Mouse (Mus musculus): ENCODE measurements at regions not wholly inside any gene's neighbourhood (a gene's known extent, or its start where the extent isn't known, plus 50 kb on each side); places are given as distances from the start of the nearest gene placed in this dataset.

DNA sequence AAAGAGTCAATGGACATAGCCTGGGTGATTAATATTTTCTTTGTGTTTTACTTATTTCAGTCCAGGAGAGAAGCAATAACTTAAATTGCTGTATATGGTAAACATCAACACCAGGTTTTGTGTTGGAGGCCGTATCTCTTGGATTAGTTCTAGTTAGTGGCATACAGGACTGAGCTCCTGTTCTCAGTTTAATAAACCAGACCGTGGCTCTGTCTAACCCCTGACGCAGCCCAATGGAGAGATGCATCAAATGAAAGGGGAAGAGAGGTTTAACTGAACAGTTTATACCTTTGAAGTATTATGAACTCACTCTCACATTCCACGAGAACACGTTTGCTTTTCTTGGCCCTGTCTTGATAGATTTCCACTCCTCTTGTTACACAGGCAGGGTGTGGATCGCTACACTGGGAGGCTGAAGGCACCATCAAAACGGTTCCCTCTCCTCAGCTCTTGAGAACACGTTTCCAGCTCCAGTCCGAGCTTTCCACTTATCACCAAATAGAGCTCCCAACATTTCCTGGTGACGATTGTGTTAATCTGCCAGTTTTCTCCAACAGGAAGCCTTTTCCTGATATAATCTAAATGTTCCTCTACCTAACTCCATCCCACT is 54.0 kb upstream of the Cerkl start:
- WGBS (ENCODE audit: insufficient replicate concordance) = 49% methylated on average over 10 of the region's 10 CpGs
- H3K9me3 ChIP-seq (replicated peaks) = no peaks in the 10 kb centered on the region
- H3K9ac ChIP-seq = no peak overlapping the region
- H3K27me3 ChIP-seq (replicated peaks) = no peaks in the 10 kb centered on the region
- ATAC-seq = no peak
- no peak overlapping the region for H3K4me2 ChIP-seq
- no peaks in the 10 kb centered on the region for H3K36me3 ChIP-seq
- H3K27ac ChIP-seq = no peak overlapping the region
- 0 out of 2 replicates have a peak, but pooled peaks cover 6% of the 10 kb centered on the region for H3K4me1 ChIP-seq
- H3K4me3 ChIP-seq = no peak overlapping the region

- no peak for ATAC-seq
- WGBS (ENCODE audit: insufficient replicate concordance) = 43% methylated on average over 6 of the region's 6 CpGs
- no peak overlapping the region for H3K4me2 ChIP-seq
These were observed 54.5 kb upstream of the Cerkl start for GRCm38 (mm10) chr2:79511108-79511507.

DNA sequence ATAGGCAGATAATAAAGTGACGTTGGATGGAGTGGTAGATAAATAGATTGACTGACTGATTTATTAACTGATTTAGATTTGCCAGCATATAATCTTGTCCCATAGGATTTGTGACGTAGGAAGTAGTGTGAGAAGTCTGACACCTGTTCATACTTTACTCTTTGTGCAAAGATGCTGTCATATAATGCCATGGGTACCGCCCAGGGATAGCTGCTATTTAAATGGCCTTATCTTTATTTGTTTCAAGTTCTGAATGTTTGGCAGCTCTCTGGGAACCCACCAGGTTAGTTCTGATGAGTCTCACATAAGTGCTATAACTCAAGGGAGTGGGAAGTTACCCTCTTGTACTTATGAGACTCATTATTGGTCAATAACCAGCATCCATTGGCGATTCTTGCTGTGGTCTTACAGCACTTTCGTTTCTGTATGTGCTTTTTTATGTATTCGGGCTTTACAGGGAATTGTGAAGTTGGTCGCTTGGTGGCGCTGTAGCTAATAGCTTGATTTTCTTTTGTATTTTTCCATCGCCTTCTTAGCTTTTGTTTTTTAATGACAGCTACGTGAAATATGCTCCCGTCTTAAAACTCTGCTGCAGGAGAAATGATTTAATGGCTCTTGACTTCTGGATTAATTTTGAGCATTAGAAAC is 55.2 kb upstream of the Cerkl start:
- Histone ChIP-seq H3K4me3 (no peak overlapping the region), H3K36me3 (no peaks in the 10 kb centered on the region), H3K4me2 (peak overlapping the region; percentile 51), H3K4me1 (0 out of 2 replicates have a peak, but pooled peaks cover 6% of the 10 kb centered on the region), H3K9ac (no peak overlapping the region), H3K27ac (no peak overlapping the region), H3K9me3 (replicated peaks) (no peaks in the 10 kb centered on the region), H3K27me3 (replicated peaks) (no peaks in the 10 kb centered on the region)
- no peak for ATAC-seq
- 21% methylated on average over 11 of the region's 11 CpGs for WGBS (ENCODE audit: insufficient replicate concordance)

More at GRCm38 (mm10) chr2:79511108-79511507, 54.5 kb upstream of the Cerkl start:
- no peak overlapping the region for H3K4me3 ChIP-seq
- no peaks in the 10 kb centered on the region for H3K27me3 ChIP-seq (replicated peaks)
- no peaks in the 10 kb centered on the region for H3K36me3 ChIP-seq
- no peaks in the 10 kb centered on the region for H3K9me3 ChIP-seq (replicated peaks)
- no peak overlapping the region for H3K27ac ChIP-seq
- H3K9ac ChIP-seq = no peak overlapping the region
- 0 out of 2 replicates have a peak, but pooled peaks cover 6% of the 10 kb centered on the region for H3K4me1 ChIP-seq

- Histone ChIP-seq H3K9me3 (replicated peaks) (no peaks in the 10 kb centered on the region), H3K4me1 (0 out of 2 replicates have a peak, but pooled peaks cover 6% of the 10 kb centered on the region), H3K36me3 (no peaks in the 10 kb centered on the region), H3K27me3 (replicated peaks) (no peaks in the 10 kb centered on the region), H3K4me2 (peak overlapping the region; percentile 51; the same call in 1 of the 2 replicates), H3K4me3 (no peak overlapping the region), H3K27ac (no peak overlapping the region), H3K9ac (no peak overlapping the region)
- no peak for ATAC-seq
- WGBS (ENCODE audit: insufficient replicate concordance) = 56% methylated on average over 2 of the region's 2 CpGs
These were observed 55.8 kb upstream of the Cerkl start for GRCm38 (mm10) chr2:79512374-79512773.

GRCm38 (mm10) chr2:79513726-79514125 is 57.1 kb upstream of the Cerkl start:
- 20% methylated on average over 3 of the region's 3 CpGs for WGBS (ENCODE audit: insufficient replicate concordance)
- Histone ChIP-seq H3K4me3 (no peak overlapping the region), H3K9ac (no peak overlapping the region), H3K27me3 (replicated peaks) (no peaks in the 10 kb centered on the region), H3K9me3 (replicated peaks) (no peaks in the 10 kb centered on the region), H3K4me2 (no peak overlapping the region), H3K27ac (no peak overlapping the region), H3K36me3 (no peaks in the 10 kb centered on the region), H3K4me1 (0 out of 2 replicates have a peak, but pooled peaks cover 6% of the 10 kb centered on the region)
- ATAC-seq = peak; percentile 63

DNA sequence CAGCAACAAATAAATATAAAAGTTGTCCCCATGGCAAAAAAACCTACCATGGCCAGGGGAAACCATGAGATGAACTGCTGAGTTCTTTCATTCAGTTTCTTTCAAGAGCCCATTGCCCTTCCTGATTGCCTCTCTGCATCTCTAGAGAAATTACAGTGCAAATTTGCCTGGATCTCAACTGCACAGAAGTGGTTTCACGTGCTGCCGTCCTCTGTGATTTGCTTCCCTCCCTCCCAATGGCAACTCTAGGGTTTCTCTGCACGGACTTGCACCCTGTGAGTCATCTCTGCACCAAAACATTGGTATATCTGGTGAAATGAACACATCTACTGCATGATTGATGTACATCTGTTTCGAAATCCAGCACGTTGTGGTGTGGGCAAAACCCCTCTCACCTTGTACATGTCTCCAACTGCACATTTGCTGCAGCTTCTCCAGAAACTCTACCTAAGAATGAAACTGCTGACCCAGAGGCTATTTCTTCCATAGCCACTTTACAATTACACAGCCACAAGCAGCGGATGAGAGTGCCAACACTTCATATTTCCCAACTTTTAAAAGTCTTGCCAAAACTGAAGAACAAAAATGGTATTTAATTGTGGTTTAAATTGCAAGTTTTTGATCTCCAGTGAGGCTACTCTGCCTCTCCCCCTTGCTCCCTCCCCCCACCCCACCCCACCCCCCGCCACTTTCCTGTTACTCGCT is 61.6 kb upstream of the Cerkl start:
- Histone ChIP-seq H3K27ac (no peak overlapping the region), H3K9ac (no peak overlapping the region), H3K9me3 (replicated peaks) (no peaks in the 10 kb centered on the region), H3K36me3 (no peaks in the 10 kb centered on the region), H3K4me1 (0 out of 2 replicates have a peak, but pooled peaks cover 6% of the 10 kb centered on the region), H3K27me3 (replicated peaks) (no peaks in the 10 kb centered on the region), H3K4me2 (no peak overlapping the region), H3K4me3 (no peak overlapping the region)
- 52% methylated on average over 8 of the region's 8 CpGs for WGBS (ENCODE audit: insufficient replicate concordance)
- ATAC-seq = no peak

GRCm38 (mm10) chr2:79519799-79520449 is 63.3 kb upstream of the Cerkl start:
- H3K36me3 ChIP-seq = no peaks in the 10 kb centered on the region
- no peaks in the 10 kb centered on the region for H3K27me3 ChIP-seq (replicated peaks)
- no peaks in the 10 kb centered on the region for H3K9me3 ChIP-seq (replicated peaks)
- H3K4me3 ChIP-seq = no peak overlapping the region
- no peak overlapping the region for H3K4me2 ChIP-seq
- no peak overlapping the region for H3K27ac ChIP-seq
- ATAC-seq = no peak
- H3K4me1 ChIP-seq = no peaks in the 10 kb centered on the region
- no peak overlapping the region for H3K9ac ChIP-seq
- 60% methylated on average over 6 of the region's 6 CpGs for WGBS (ENCODE audit: insufficient replicate concordance)

DNA sequence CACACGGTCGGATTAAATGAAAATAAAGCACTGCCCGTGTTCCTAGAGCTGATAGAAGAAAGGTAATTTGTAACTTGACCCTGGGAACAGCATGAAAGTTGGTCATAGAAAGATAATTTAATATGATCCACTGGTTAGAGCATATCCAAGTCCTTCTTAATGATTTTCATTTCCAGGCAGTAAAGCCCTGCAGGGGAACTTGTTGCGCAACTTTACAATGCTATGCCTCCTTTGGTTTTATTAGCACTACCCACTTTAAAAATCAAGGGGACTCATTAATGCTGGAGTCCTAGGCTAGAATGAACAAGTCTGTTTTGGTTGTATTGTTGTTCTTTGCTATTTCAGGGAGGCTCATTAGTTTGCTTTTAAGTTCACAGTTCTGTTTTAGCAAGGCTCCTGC is 66.9 kb upstream of the Cerkl start:
- H3K4me3 ChIP-seq = no peak overlapping the region
- H3K4me2 ChIP-seq = no peak overlapping the region
- no peak for ATAC-seq
- H3K27me3 ChIP-seq (replicated peaks) = no peaks in the 10 kb centered on the region
- H3K4me1 ChIP-seq = no peaks in the 10 kb centered on the region
- H3K36me3 ChIP-seq = no peaks in the 10 kb centered on the region
- H3K9ac ChIP-seq = no peak overlapping the region
- WGBS (ENCODE audit: insufficient replicate concordance) = 66% methylated on average over 4 of the region's 4 CpGs
- H3K27ac ChIP-seq = no peak overlapping the region
- no peaks in the 10 kb centered on the region for H3K9me3 ChIP-seq (replicated peaks)

DNA sequence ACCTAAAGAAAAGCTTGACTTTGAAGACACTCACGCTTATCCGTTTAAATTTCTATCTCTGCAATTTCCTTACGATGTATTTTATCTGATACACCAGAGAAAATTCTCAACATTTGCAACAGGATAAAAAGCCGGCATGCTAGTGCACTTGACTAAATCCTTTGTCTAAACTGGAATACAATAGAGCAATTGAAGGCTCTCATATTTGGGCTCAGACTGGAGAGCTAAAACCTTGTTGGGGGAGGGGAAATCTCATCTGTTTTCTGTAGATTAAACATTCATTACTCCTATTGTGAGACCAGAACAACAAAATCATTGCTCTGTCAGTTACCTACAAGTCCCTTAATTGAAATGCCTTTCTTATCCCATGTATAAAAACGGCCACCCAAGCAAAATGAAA is 70.9 kb upstream of the Cerkl start:
- H3K4me3 ChIP-seq = no peak overlapping the region
- no peaks in the 10 kb centered on the region for H3K9me3 ChIP-seq (replicated peaks)
- H3K4me1 ChIP-seq = no peaks in the 10 kb centered on the region
- no peak overlapping the region for H3K27ac ChIP-seq
- H3K9ac ChIP-seq = no peak overlapping the region
- WGBS (ENCODE audit: insufficient replicate concordance) = 63% methylated on average over 5 of the region's 5 CpGs
- H3K4me2 ChIP-seq = no peak overlapping the region
- no peaks in the 10 kb centered on the region for H3K27me3 ChIP-seq (replicated peaks)
- no peaks in the 10 kb centered on the region for H3K36me3 ChIP-seq
- ATAC-seq = no peak

DNA sequence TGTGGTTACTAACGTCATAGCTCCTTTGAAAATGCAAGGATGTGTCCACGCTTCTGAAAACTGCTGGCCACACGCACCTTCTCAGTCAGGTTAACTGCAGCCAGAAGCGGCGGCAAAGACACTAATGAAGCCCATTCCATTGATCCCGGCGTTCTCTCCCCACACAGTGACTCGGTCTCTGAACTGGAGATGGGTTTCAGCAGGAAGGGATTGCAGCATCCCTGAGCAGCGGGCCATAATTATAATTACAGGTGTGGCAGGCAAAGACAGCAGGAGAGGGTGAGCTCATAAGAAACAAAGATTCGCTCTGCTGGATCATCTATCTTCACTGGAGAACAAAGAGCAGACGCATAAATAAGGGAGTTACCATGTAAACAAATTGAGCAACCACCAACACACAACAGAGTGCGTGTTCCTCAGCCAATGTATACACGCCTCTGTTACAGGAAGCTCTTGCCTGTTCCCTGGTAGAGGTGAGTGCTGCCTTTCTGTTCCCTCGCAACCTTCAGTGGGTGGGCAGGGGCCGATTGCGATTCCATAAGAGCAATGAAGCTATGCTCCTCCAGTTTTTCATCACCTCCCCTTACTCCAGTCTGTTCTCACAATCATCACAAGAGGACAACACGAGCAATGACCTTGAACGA is 71.9 kb upstream of the Cerkl start:
- 71% methylated on average over 18 of the region's 18 CpGs for WGBS (ENCODE audit: insufficient replicate concordance)
- H3K9ac ChIP-seq = no peak overlapping the region
- H3K27ac ChIP-seq = no peak overlapping the region
- no peaks in the 10 kb centered on the region for H3K36me3 ChIP-seq
- H3K27me3 ChIP-seq (replicated peaks) = no peaks in the 10 kb centered on the region
- no peak for ATAC-seq
- no peaks in the 10 kb centered on the region for H3K9me3 ChIP-seq (replicated peaks)
- H3K4me2 ChIP-seq = no peak overlapping the region
- H3K4me3 ChIP-seq = no peak overlapping the region
- no peaks in the 10 kb centered on the region for H3K4me1 ChIP-seq

GRCm38 (mm10) chr2:79529185-79529584 is 72.6 kb upstream of the Cerkl start:
- Histone ChIP-seq H3K27ac (no peak overlapping the region), H3K9ac (no peak overlapping the region), H3K36me3 (no peaks in the 10 kb centered on the region), H3K4me2 (no peak overlapping the region), H3K9me3 (replicated peaks) (no peaks in the 10 kb centered on the region), H3K27me3 (replicated peaks) (no peaks in the 10 kb centered on the region), H3K4me1 (no peaks in the 10 kb centered on the region), H3K4me3 (no peak overlapping the region)
- WGBS (ENCODE audit: insufficient replicate concordance) = 40% methylated on average over 2 of the region's 2 CpGs
- ATAC-seq = no peak

All from liver, embryonic 12.5 days (tissue).